Mouse (Mus musculus) lung, embryonic 14.5 days (tissue): ENCODE data around the gene Nsun4. TPM values are rescaled to one million over a fixed set of nuclear protein-coding genes. Genes with fewer than 3 reads are reported as not detected.
A peak's percentile ranks its signal among the peaks of the same experiment; 100 is the strongest.

Experiments
- ATAC-seq: fragments of 200-750 bp; cut with Nextera tagmentation; 2 replicates; pipeline ENCODE4 v1.8.0; 2017; ENCODE audit warnings: mild to moderate bottlenecking, moderate TSS enrichment, moderate library complexity; ENCODE audit not compliant: insufficient read depth
- DNase-seq: peaks from one replicate; pipeline ENCODE4 v3.0.0-alpha.2; 2015
- H3K27ac ChIP-seq: fragments of 300-500 bp; sonication (generic); 2 replicates; pipeline ENCODE4 v1.5.1; 2014; ENCODE audit warnings: low read depth, mild to moderate bottlenecking, moderate library complexity
- H3K27me3 ChIP-seq: fragments of 300-500 bp; sonication (generic); 2 replicates; pipeline ENCODE4 v1.6.1; 2014; ENCODE audit warnings: low read length, control low read depth; ENCODE audit not compliant: insufficient read depth
- H3K36me3 ChIP-seq: fragments of 300-500 bp; sonication (generic); 2 replicates; pipeline ENCODE4 v1.6.1; 2014; ENCODE audit warnings: control low read depth; ENCODE audit not compliant: insufficient read depth
- H3K4me1 ChIP-seq: fragments of 300-500 bp; sonication (generic); 2 replicates; pipeline ENCODE4 v1.6.1; 2014; ENCODE audit warnings: antibody characterized with exemption, control low read depth; ENCODE audit not compliant: insufficient read depth
- H3K4me2 ChIP-seq: fragments of 300-500 bp; sonication (generic); 2 replicates; pipeline ENCODE4 v1.6.1; 2014; ENCODE audit warnings: mild to moderate bottlenecking
- H3K4me3 ChIP-seq: fragments of 300-500 bp; sonication (generic); 2 replicates; pipeline ENCODE4 v1.5.1; 2014; ENCODE audit warnings: low read depth, low read length
- H3K9ac ChIP-seq: fragments of 300-500 bp; sonication (generic); 2 replicates; pipeline ENCODE4 v1.6.1; 2014
- H3K9me3 ChIP-seq: fragments of 300-500 bp; sonication (generic); 2 replicates; pipeline ENCODE4 v1.6.1; 2016; ENCODE audit warnings: low read depth, low read length, control low read depth
- CTCF ChIP-seq: IDR thresholded peaks from 2 replicates; pipeline ENCODE4 v1.5.1; 2016; ENCODE audit warnings: antibody characterized with exemption, low read depth
- WGBS: fragments of 180-500 bp; shearing (Covaris S2); extraction: QIAGEN DNeasy Blood & Tissue Kit; methylation state at CpG from one replicate; pipeline ENCODE4 v1.1.7; 2014; 5-methylcytosine and 5-hydroxymethylcytosine counted together
- polyA plus RNA-seq: library from polyadenylated mRNA; unstranded; fragments of >200 nt; fragmentation: Nextera tagmentation; extraction: Ambion mirVana; gene quantifications from 2 replicates; pipeline ENCODE4 v1.2.1, GENCODE M21; 2014

Gene Nsun4
- polyA plus RNA-seq: 21.9 and 24.5 TPM in 2 replicates

GRCm38 (mm10) chr4:116053399-116053961 is at the start of gene Nsun4:
Nsun4 (minus strand) TSS chr4:116053876.
- peak; percentile 95 for ATAC-seq

GRCm38 (mm10) chr4:116100959-116101358 is 47.3 kb upstream of the Nsun4 start:
- no peak for ATAC-seq

More at GRCm38 (mm10) chr4:116053399-116053961, at the start of gene Nsun4:
- Histone ChIP-seq H3K27me3 (no peaks in the 10 kb centered on the region), H3K9me3 (no peaks in the 10 kb centered on the region), H3K4me2 (peak within 1 kb of the TSS; percentile 93), H3K9ac (peak within 1 kb of the TSS; percentile 66), H3K27ac (peak within 1 kb of the TSS; percentile 98), H3K4me1 (0 out of 2 replicates have a peak, but pooled peaks cover 6% of the 10 kb centered on the region), H3K36me3 (0 out of 2 replicates have a peak, but pooled peaks cover under 1% of the 10 kb centered on the region), H3K4me3 (peak within 1 kb of the TSS; percentile 58)
- WGBS: under 1% methylated on average over 35 of the region's 35 CpGs
- TF ChIP-seq CTCF: peak; percentile 4; the same call in 1 of the 2 replicates
- peak; percentile 97 for DNase-seq

GRCm38 (mm10) chr4:116097211-116097610 is 43.5 kb upstream of the Nsun4 start:
- DNase-seq (no peak), ATAC-seq (no peak)
- no peak for TF ChIP-seq CTCF
- no peaks in the 10 kb centered on the region for H3K9me3 ChIP-seq
- no peak overlapping the region for H3K27ac ChIP-seq
- H3K4me3 ChIP-seq: no peak overlapping the region
- 55% methylated on average over 8 of the region's 8 CpGs for WGBS
- H3K4me1 ChIP-seq: no peaks in the 10 kb centered on the region
- H3K9ac ChIP-seq: no peak overlapping the region
- peaks cover 97% of the 10 kb centered on the region for H3K36me3 ChIP-seq
- H3K4me2 ChIP-seq: no peak overlapping the region
- H3K27me3 ChIP-seq: no peaks in the 10 kb centered on the region

More at GRCm38 (mm10) chr4:116100959-116101358, 47.3 kb upstream of the Nsun4 start:
- Histone ChIP-seq H3K4me1 (no peaks in the 10 kb centered on the region), H3K4me3 (no peak overlapping the region), H3K27ac (no peak overlapping the region), H3K9ac (no peak overlapping the region), H3K36me3 (peaks cover 78% of the 10 kb centered on the region), H3K4me2 (no peak overlapping the region), H3K9me3 (no peaks in the 10 kb centered on the region), H3K27me3 (no peaks in the 10 kb centered on the region)
- no peak for DNase-seq
- 75% methylated on average over 7 of the region's 7 CpGs for WGBS
- no peak for TF ChIP-seq CTCF

- TF ChIP-seq CTCF: no peak
- 93% methylated on average over 10 of the region's 10 CpGs for WGBS
- ATAC-seq: no peak
- Histone ChIP-seq H3K4me2 (no peak overlapping the region), H3K9ac (no peak overlapping the region), H3K9me3 (no peaks in the 10 kb centered on the region), H3K27ac (no peak overlapping the region), H3K4me3 (no peak overlapping the region), H3K4me1 (no peaks in the 10 kb centered on the region), H3K27me3 (no peaks in the 10 kb centered on the region), H3K36me3 (peaks cover 96% of the 10 kb centered on the region)
- no peak for DNase-seq
Observed at GRCm38 (mm10) chr4:116096291-116096690, 42.6 kb upstream of the Nsun4 start.

- no peak overlapping the region for H3K9ac ChIP-seq
- no peaks in the 10 kb centered on the region for H3K27me3 ChIP-seq
- no peak overlapping the region for H3K4me2 ChIP-seq
- H3K4me3 ChIP-seq: no peak overlapping the region
- no peaks in the 10 kb centered on the region for H3K4me1 ChIP-seq
- WGBS: 83% methylated on average over 23 of the region's 23 CpGs
- H3K27ac ChIP-seq: no peak overlapping the region
- no peak for TF ChIP-seq CTCF
- DNase-seq (no peak), ATAC-seq (no peak)
- peaks cover 84% of the 10 kb centered on the region for H3K36me3 ChIP-seq
- H3K9me3 ChIP-seq: no peaks in the 10 kb centered on the region
Observed at GRCm38 (mm10) chr4:116088510-116089249, 35.0 kb upstream of the Nsun4 start.

- no peaks in the 10 kb centered on the region for H3K27me3 ChIP-seq
- peak overlapping the region; percentile 98 for H3K9ac ChIP-seq
- H3K4me2 ChIP-seq: peak overlapping the region; percentile 84
- peaks cover 32% of the 10 kb centered on the region for H3K36me3 ChIP-seq
- H3K4me1 ChIP-seq: peaks cover 17% of the 10 kb centered on the region
- 0 out of 2 replicates have a peak, but pooled peaks have one; percentile 5 for TF ChIP-seq CTCF
- peak overlapping the region; percentile 97 for H3K4me3 ChIP-seq
- WGBS: 47% methylated on average over 3 of the region's 3 CpGs
- H3K27ac ChIP-seq: peak overlapping the region; percentile 97; the same call in 1 of the 2 replicates
- H3K9me3 ChIP-seq: no peaks in the 10 kb centered on the region
- DNase-seq (no peak), ATAC-seq (no peak)
Observed at GRCm38 (mm10) chr4:116077240-116078095, 23.8 kb upstream of the Nsun4 start.
